Mouse (Mus musculus): ENCODE data around the gene Btbd9.
A peak's percentile ranks its signal among the peaks of the same experiment; 100 is the strongest.

The Btbd9 gene

GRCm38 (mm10) chr17:30484446-30485066 is 91.7 kb downstream of the Btbd9 start:
- no peak for DNase-seq (ENCODE audit: low read depth, low spot score)

GRCm38 (mm10) chr17:30481766-30482165 is 94.5 kb downstream of the Btbd9 start:
- DNase-seq (ENCODE audit: low read depth, low spot score), result no peak

- no peak for DNase-seq (ENCODE audit: low read depth, low spot score)
Measured at GRCm38 (mm10) chr17:30481341-30481740, 94.9 kb downstream of the Btbd9 start.

- DNase-seq (ENCODE audit: low read depth, low spot score), result no peak
Measured at GRCm38 (mm10) chr17:30480381-30480780, 95.9 kb downstream of the Btbd9 start.

GRCm38 (mm10) chr17:30478181-30478580 is 98.1 kb downstream of the Btbd9 start:
- DNase-seq (ENCODE audit: low read depth, low spot score), result no peak

GRCm38 (mm10) chr17:30474561-30474960 is 101.7 kb downstream of the Btbd9 start:
- DNase-seq (ENCODE audit: low read depth, low spot score), result no peak

- no peak for DNase-seq (ENCODE audit: low read depth, low spot score)
Measured at GRCm38 (mm10) chr17:30472776-30473175, 103.5 kb downstream of the Btbd9 start.

GRCm38 (mm10) chr17:30471512-30471911 is 104.8 kb downstream of the Btbd9 start:
- no peak for DNase-seq (ENCODE audit: low read depth, low spot score)

- no peak for DNase-seq (ENCODE audit: low read depth, low spot score)
Measured at GRCm38 (mm10) chr17:30470790-30471189, 105.5 kb downstream of the Btbd9 start.

- DNase-seq (ENCODE audit: low read depth, low spot score), result no peak
Measured at GRCm38 (mm10) chr17:30470286-30470685, 106.0 kb downstream of the Btbd9 start.

- no peak for DNase-seq (ENCODE audit: low read depth, low spot score)
Measured at GRCm38 (mm10) chr17:30469511-30470076, 106.7 kb downstream of the Btbd9 start.

GRCm38 (mm10) chr17:30468368-30468767 is 107.9 kb downstream of the Btbd9 start:
- DNase-seq (ENCODE audit: low read depth, low spot score), result no peak

- no peak for DNase-seq (ENCODE audit: low read depth, low spot score)
Measured at GRCm38 (mm10) chr17:30467566-30468213, 108.6 kb downstream of the Btbd9 start.

- DNase-seq (ENCODE audit: low read depth, low spot score), result no peak
Measured at GRCm38 (mm10) chr17:30465060-30465762, 111.1 kb downstream of the Btbd9 start.

GRCm38 (mm10) chr17:30464240-30464745 is 112.0 kb downstream of the Btbd9 start:
- DNase-seq (ENCODE audit: low read depth, low spot score), result no peak

- no peak for DNase-seq (ENCODE audit: low read depth, low spot score)
Measured at GRCm38 (mm10) chr17:30460727-30461349, 115.5 kb downstream of the Btbd9 start.

- DNase-seq (ENCODE audit: low read depth, low spot score), result no peak
Measured at GRCm38 (mm10) chr17:30459706-30460105, 116.6 kb downstream of the Btbd9 start.

- DNase-seq (ENCODE audit: low read depth, low spot score), result no peak
Measured at GRCm38 (mm10) chr17:30458926-30459325, 117.4 kb downstream of the Btbd9 start.

- peak; percentile 12 for DNase-seq (ENCODE audit: low read depth, low spot score)
Measured at GRCm38 (mm10) chr17:30458301-30458700, 118.0 kb downstream of the Btbd9 start.

GRCm38 (mm10) chr17:30457486-30457885 is 118.8 kb downstream of the Btbd9 start:
- no peak for DNase-seq (ENCODE audit: low read depth, low spot score)

GRCm38 (mm10) chr17:30456293-30456692 is 120.0 kb downstream of the Btbd9 start:
- DNase-seq (ENCODE audit: low read depth, low spot score), result no peak

- peak; percentile 48 for DNase-seq (ENCODE audit: low read depth, low spot score)
Measured at GRCm38 (mm10) chr17:30454862-30455243, 121.4 kb downstream of the Btbd9 start.

Measured in skeletal muscle tissue, adult 2 months (tissue).